9 mouse cellular contexts compared by ENCODE assay signal in the genomic region with DNA sequence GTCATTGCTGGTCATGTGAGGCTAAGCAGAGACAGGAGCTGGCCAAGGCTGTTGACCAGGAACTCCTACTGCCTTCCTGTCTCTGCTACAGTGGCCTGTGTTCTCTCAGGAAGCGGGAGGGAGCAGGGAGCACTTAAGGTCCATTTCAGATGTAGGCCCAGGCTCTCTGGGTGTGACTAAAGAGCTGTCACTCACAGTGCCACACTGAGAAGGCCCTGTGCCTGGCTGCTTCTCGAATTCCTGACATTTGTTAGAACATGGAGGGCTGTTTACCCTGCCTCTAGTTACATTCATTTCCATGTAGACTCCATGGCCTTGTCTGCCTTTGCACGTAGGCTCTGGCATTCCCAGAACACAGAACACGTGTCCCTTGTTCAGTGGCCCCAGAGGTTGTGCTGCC.
DNase-seq lines count a peak whose midpoint lies in the region; ATAC-seq and TF ChIP-seq lines count a peak whose summit lies in the region.
"Had no signal": no experiment of that assay in that cellular context is flagged by ENCODE, and none has a peak within 500 bp of the region (broad histone marks: within the 10 kb centered on the region; RNA-seq: fewer than 3 reads in every experiment).

No protein-coding gene starts in this region.

- no peak for ATAC-seq in midbrain, embryonic 13.5 days
- ATAC-seq in midbrain, postnatal 0 days (ENCODE audit: low FRiP score), result no peak
- ATAC-seq in heart, embryonic 16.5 days (replicated peaks; ENCODE audit: extremely low read depth, insufficient read depth, low FRiP score), result peak; percentile 19
- ATAC-seq in limb, embryonic 13.5 days (ENCODE audit: low FRiP score, low read depth), result no peak
- 0 out of 2 replicates have a peak, but pooled peaks have one; percentile 14 for ATAC-seq in stomach, embryonic 16.5 days (ENCODE audit: insufficient read depth, low FRiP score)

- no peak overlapping the region for H3K9ac ChIP-seq in midbrain, embryonic 13.5 days (replicated peaks)
- no peak overlapping the region for H3K9ac ChIP-seq in midbrain, postnatal 0 days (replicated peaks; ENCODE audit: low read length, poor library complexity, severe bottlenecking)
- H3K9ac ChIP-seq in heart, embryonic 16.5 days (ENCODE audit: low read length), result peak overlapping the region; percentile 42
- H3K9ac ChIP-seq in limb, embryonic 13.5 days, result no peak overlapping the region
- H3K9ac ChIP-seq in stomach, embryonic 16.5 days (ENCODE audit: low read length), result no peak overlapping the region

- no peaks in the 10 kb centered on the region for H3K36me3 ChIP-seq in midbrain, embryonic 13.5 days
- H3K36me3 ChIP-seq in midbrain, postnatal 0 days (ENCODE audit: insufficient read depth, low read length), result no peaks in the 10 kb centered on the region
- peaks cover 8% of the 10 kb centered on the region for H3K36me3 ChIP-seq in heart, embryonic 16.5 days (ENCODE audit: control insufficient read depth, insufficient read depth)
- peaks cover 16% of the 10 kb centered on the region for H3K36me3 ChIP-seq in limb, embryonic 13.5 days
- no peaks in the 10 kb centered on the region for H3K36me3 ChIP-seq in stomach, embryonic 16.5 days (ENCODE audit: control insufficient read depth, insufficient read depth, low read length)

- TF ChIP-seq CTCF in midbrain, postnatal 0 days (IDR thresholded peaks at IDR 0.05), result no peak

- DNase-seq in midbrain, postnatal 0 days (ENCODE audit: low spot score), result no peak
- DNase-seq in spleen, adult 12 weeks (ENCODE audit: low spot score), result no peak
- no peak for DNase-seq in left cerebral cortex, adult 18-20 months (ENCODE audit: low spot score in 2 of 2)
- no peak for DNase-seq in cerebellum, postnatal 4 days (ENCODE audit: low spot score in 2 of 2)

- 76% methylated on average over 4 of the region's 4 CpGs for whole genome bisulfite sequencing in midbrain, embryonic 13.5 days
- 66% methylated on average over 4 of the region's 4 CpGs for WGBS in midbrain, postnatal 0 days
- 31% methylated on average over 4 of the region's 4 CpGs for WGBS in heart, embryonic 16.5 days
- 56% methylated on average over 4 of the region's 4 CpGs for WGBS in limb, embryonic 13.5 days
- 64% methylated on average over 4 of the region's 4 CpGs for WGBS in stomach, embryonic 16.5 days

- H3K4me3 ChIP-seq in midbrain, embryonic 13.5 days (replicated peaks), result no peak overlapping the region
- H3K4me3 ChIP-seq in midbrain, postnatal 0 days (ENCODE audit: low read depth, low read length), result no peak overlapping the region
- H3K4me3 ChIP-seq in heart, embryonic 16.5 days (ENCODE audit: low read length), result no peak overlapping the region
- H3K4me3 ChIP-seq in limb, embryonic 13.5 days, result no peak overlapping the region
- H3K4me3 ChIP-seq in stomach, embryonic 16.5 days (replicated peaks; ENCODE audit: low read length), result no peak overlapping the region
- H3K4me3 ChIP-seq: megakaryocyte, embryonic 14.5 days had no signal

- H3K4me2 ChIP-seq in midbrain, embryonic 13.5 days (replicated peaks), result no peak overlapping the region
- H3K4me2 ChIP-seq in midbrain, postnatal 0 days (ENCODE audit: low read depth, low read length, poor library complexity, severe bottlenecking), result no peak overlapping the region
- H3K4me2 ChIP-seq in heart, embryonic 16.5 days (ENCODE audit: low read depth, low read length), result no peak overlapping the region
- H3K4me2 ChIP-seq in limb, embryonic 13.5 days (replicated peaks), result no peak overlapping the region
- H3K4me2 ChIP-seq in stomach, embryonic 16.5 days (ENCODE audit: low read depth, low read length), result no peak overlapping the region

- H3K27ac ChIP-seq in midbrain, embryonic 13.5 days, result peak overlapping the region; percentile 67; the same call in 1 of the 2 replicates
- H3K27ac ChIP-seq in midbrain, postnatal 0 days (ENCODE audit: low read depth, low read length), result no peak overlapping the region
- peak overlapping the region; percentile 99 for H3K27ac ChIP-seq in heart, embryonic 16.5 days (ENCODE audit: low read length)
- peak overlapping the region; percentile 39; the same call in 1 of the 2 replicates for H3K27ac ChIP-seq in limb, embryonic 13.5 days
- peak overlapping the region; percentile 70 for H3K27ac ChIP-seq in stomach, embryonic 16.5 days (ENCODE audit: low read length)

- H3K9me3 ChIP-seq in midbrain, embryonic 13.5 days, result no peaks in the 10 kb centered on the region
- no peaks in the 10 kb centered on the region for H3K9me3 ChIP-seq in midbrain, postnatal 0 days (ENCODE audit: low read length)
- H3K9me3 ChIP-seq in heart, embryonic 16.5 days (replicated peaks; ENCODE audit: control insufficient read depth, low read length), result 0 out of 2 replicates have a peak, but pooled peaks cover 3% of the 10 kb centered on the region
- H3K9me3 ChIP-seq in limb, embryonic 13.5 days, result no peaks in the 10 kb centered on the region
- no peaks in the 10 kb centered on the region for H3K9me3 ChIP-seq in stomach, embryonic 16.5 days (replicated peaks; ENCODE audit: control insufficient read depth, low read length)

- peaks cover 54% of the 10 kb centered on the region for H3K4me1 ChIP-seq in midbrain, embryonic 13.5 days (replicated peaks)
- peaks cover 4% of the 10 kb centered on the region; the same call in 1 of the 2 replicates for H3K4me1 ChIP-seq in midbrain, postnatal 0 days (ENCODE audit: insufficient read depth, low read length)
- peaks cover 64% of the 10 kb centered on the region for H3K4me1 ChIP-seq in heart, embryonic 16.5 days (ENCODE audit: control insufficient read depth, insufficient read depth, low read length)
- H3K4me1 ChIP-seq in limb, embryonic 13.5 days, result peaks cover 39% of the 10 kb centered on the region
- H3K4me1 ChIP-seq in stomach, embryonic 16.5 days (ENCODE audit: control insufficient read depth, insufficient read depth, low read length), result peaks cover 47% of the 10 kb centered on the region

- no peaks in the 10 kb centered on the region for H3K27me3 ChIP-seq in midbrain, embryonic 13.5 days
- H3K27me3 ChIP-seq in midbrain, postnatal 0 days (ENCODE audit: insufficient read depth, low read length), result no peaks in the 10 kb centered on the region
- no peaks in the 10 kb centered on the region for H3K27me3 ChIP-seq in heart, embryonic 16.5 days (ENCODE audit: control insufficient read depth, insufficient read depth, low read length)
- H3K27me3 ChIP-seq in limb, embryonic 13.5 days, result no peaks in the 10 kb centered on the region
- no peaks in the 10 kb centered on the region for H3K27me3 ChIP-seq in stomach, embryonic 16.5 days (ENCODE audit: control insufficient read depth, insufficient read depth, low read length)
- H3K27me3 ChIP-seq: megakaryocyte, embryonic 14.5 days had no signal

Comparison
In these comparisons a context has a peak if more than half of its experiments do, and no peak if none do; other contexts are left out.
1. ATAC-seq: peak in heart, embryonic 16.5 days (single experiment) and stomach, embryonic 16.5 days (single experiment); none in midbrain, embryonic 13.5 days (single experiment), midbrain, postnatal 0 days (single experiment) and limb, embryonic 13.5 days (single experiment).